Mouse (Mus musculus) monocyte, adult 2 months (primary cell): ENCODE measurements at regions not wholly inside any gene's neighbourhood (a gene's known extent, or its start where the extent isn't known, plus 50 kb on each side); places are given as distances from the start of the nearest gene placed in this dataset.

Source experiments
- DNase-seq, 2 experiments: peaks; one replicate each; pipeline ENCODE4 v3.0.0; 2022; ENCODE audit warnings: low spot score in 2 of 2, low read depth in 1 of 2

DNA sequence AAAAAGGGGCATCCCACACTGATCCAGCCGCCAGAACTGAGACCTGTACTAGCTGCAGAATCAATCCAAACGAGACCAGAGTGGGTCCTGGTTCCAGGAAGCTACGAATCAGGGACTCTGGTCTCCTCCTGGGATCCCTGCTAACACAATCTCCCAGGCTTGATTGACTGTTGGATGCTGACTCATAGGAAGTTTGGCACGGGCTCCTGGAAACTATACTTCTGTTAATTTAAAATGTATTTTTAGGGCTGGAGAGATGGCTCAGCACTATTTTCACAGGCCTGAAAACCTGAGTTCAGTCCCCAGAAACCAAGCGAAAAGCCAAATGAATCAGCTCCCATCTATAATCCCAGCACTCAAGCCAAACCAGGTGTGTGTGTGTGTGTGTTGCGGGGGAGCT is 138.5 kb downstream of the Vegfa start:
- no peak for DNase-seq

GRCm38 (mm10) chr17:45893094-45893493 is 139.1 kb downstream of the Vegfa start:
- no peak for DNase-seq

DNA sequence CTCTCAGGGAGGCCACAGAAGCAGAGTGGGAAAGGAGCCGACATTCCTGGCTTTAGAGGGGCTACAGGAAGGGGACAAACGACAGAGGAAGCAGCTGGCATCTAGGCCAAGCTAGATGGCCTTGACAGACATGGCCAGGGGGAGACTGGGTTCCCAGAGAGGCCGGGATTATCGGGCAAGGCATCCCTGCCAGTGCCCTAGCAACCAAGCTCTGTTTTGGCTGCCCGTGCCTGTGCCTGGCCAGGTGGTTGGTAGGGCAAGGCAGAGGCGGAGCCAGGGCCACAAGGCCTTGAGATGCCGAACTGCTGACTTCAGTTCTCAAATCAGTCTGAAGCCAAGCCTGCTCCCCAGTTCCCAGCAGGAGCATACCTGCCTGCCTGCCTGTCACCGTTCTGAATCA is 142.7 kb downstream of the Vegfa start:
- no peak for DNase-seq

DNA sequence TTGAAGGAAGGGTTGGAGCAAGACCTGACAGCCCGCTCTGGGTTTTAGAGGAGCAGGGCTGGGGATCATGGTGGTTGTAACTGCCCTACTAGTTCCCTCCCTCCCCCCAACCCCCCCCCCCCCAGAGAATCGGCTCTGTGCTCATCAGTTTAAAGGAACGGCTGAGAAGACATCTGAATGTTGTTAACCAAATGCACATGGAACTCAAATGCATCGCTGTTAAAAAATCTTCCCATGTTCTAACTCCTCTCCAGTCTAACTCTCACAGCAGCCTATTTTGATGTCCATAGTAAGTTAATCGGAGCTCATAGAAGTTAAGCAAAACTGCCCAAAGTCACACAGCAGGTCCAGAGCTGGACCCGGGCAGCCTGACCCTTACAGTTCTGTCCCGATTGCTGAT is 143.1 kb downstream of the Vegfa start:
- no peak for DNase-seq

DNA sequence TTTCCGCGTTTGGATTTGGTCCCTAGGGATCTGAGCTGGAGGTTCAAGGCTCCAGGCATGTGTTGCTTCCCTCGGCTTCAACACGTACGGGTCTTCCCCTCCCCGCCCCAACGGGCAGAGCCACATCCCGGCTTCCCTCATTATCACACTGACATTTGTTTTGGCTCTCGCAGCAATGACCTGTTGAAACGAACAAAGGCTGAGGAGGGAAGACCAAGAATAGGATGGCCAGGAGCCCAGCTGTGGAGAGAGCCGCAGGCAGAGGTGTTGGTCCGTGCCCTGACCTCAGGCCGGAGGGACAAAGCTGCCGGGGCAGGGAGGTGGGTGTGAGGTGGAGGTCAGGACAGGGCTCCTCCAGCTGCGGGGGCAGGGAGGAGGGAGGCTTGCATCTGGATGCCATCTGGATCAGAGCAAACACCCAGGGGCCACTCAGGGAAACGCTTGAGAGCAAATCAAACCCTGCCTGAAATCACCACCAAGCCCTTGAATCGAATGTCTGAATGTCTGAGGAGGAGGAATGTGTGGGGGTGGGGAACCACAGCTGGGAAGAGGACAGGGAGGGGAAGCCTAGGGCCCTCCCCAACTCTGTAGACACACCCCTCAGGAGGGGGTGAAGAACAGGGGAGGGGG is 145.6 kb downstream of the Vegfa start:
- no peak for DNase-seq

GRCm38 (mm10) chr17:45885461-45886336 is 146.5 kb downstream of the Vegfa start:
- DNase-seq, result no peak

- DNase-seq, result no peak
Observed at GRCm38 (mm10) chr17:45884021-45884722, 148.0 kb downstream of the Vegfa start.

DNA sequence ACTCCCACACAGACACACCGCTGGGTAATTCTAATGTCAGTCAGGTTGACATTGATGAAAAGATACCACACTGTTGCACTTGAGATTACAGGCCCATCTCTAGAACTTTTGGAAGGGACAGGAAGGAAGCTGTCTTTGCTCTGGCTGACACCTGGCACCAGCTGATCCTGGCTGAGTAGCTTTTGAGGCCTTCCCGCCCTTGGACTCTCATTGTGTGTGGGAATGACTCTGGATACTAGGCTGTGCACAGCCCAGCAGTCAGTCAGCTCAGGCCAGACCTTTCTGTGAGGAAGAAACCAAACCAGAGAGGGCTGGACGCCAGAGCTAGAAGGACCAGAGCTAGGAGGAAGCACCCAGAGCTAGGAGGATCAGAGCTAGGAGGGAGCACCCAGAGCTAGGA is 149.0 kb upstream of the 1600014C23Rik start:
- DNase-seq, result no peak

GRCm38 (mm10) chr17:45881284-45881683 is 147.6 kb upstream of the 1600014C23Rik start:
- DNase-seq, result no peak

- DNase-seq, result no peak
Observed at GRCm38 (mm10) chr17:45880761-45881160, 147.1 kb upstream of the 1600014C23Rik start.

GRCm38 (mm10) chr17:45879478-45880250 is 146.0 kb upstream of the 1600014C23Rik start:
- DNase-seq, result no peak

DNA sequence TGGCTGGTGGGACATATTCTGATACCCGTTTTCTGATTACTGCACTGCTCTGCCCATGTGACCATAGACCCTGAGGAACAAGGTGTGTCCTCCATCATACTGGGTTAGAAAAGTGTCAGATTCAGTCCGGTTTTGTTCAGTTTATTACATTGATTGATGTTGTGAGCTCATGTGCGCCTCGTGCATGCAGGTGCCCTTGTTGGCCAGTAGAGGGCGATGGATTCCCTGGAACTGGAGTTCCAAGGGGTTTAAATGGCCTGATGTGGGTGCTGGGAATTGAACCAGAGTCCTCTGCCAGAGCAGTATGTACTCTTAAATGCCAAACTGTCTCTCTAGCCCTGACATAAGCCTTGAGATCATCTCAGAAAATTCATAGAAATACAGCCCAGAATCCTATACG is 144.8 kb upstream of the 1600014C23Rik start:
- no peak for DNase-seq

DNA sequence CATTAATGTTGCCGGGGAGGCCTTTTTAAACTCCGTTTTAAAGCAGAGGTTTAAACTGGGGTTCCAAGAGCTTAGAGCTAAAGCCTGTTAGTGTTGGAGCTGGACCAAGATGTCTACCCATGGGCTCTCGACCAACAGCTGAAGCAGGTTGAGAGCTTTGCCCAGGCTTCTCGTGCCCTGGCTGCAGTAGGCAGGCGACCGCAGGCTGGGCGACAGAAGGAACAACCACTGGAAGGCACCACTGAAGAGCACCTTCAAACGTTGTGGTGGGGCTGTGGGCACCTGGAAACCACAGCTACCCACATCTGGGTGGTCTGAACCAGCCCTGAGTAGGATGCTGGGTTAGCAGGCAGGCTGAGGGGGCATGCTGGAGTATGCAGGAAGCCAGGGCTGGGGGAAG is 141.7 kb upstream of the 1600014C23Rik start:
- no peak for DNase-seq

GRCm38 (mm10) chr17:45873996-45874395 is 140.4 kb upstream of the 1600014C23Rik start:
- no peak for DNase-seq

DNA sequence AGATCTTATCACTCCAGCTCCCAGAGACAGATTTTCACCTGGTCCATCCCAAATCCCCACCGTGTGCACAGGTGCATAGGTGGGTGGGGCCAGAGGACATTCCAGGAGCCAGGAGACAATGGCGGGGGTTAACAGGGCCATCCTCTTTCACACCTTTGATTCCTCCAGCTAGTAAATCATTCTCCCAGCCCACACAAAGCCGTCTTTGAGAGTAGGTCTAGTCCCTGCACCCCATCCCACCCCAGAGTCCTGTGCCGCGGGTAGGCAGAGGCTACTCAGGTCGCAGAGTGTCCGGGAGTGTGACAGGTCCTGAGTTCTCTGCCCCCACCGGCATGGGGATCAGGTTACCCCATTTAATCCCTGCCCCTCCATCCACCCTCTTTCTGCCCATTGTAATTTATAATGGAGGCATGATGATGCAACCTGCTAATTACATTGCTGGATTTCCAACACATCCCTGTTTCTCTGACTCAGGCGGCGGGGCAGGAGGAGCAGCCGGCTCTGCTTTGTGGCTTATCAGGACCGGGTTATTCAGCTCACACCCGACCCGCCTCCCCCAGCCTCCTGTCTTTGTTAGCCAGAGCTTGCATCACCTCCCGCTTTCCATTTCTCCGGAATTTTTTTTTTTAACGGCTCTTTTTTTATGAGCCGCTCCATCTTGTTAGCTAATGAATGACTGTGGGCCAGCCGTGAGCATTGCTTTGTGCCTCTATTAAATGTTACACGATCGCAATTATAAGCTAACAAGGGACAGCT is 139.7 kb upstream of the 1600014C23Rik start:
- DNase-seq, result no peak

- no peak for DNase-seq
Observed at GRCm38 (mm10) chr17:45871666-45872653, 138.3 kb upstream of the 1600014C23Rik start.

GRCm38 (mm10) chr17:45871067-45871466 is 137.4 kb upstream of the 1600014C23Rik start:
- DNase-seq, result no peak

- DNase-seq, result no peak
Observed at GRCm38 (mm10) chr17:45869014-45869968, 135.6 kb upstream of the 1600014C23Rik start.
